Mouse (Mus musculus) brain, embryonic 14.5 days (tissue): ENCODE data around the gene Zfp619.

ENCODE experiments used
- CTCF ChIP-seq: fragments of 200-500 bp; IDR thresholded peaks from 2 replicates; pipeline ENCODE4 v1.5.1; 2012; ENCODE audit warnings: inconsistent platforms, mild to moderate bottlenecking, moderate library complexity, borderline replicate concordance; ENCODE audit not compliant: insufficient read depth, insufficient read length; ENCODE audit errors: extremely low read depth
- POLR2A ChIP-seq: fragments of 200-500 bp; IDR thresholded peaks from 2 replicates; pipeline ENCODE4 v1.6.1; 2012; ENCODE audit warnings: mild to moderate bottlenecking, inconsistent platforms, borderline replicate concordance; ENCODE audit not compliant: poor library complexity, insufficient read depth, insufficient read length, severe bottlenecking; ENCODE audit errors: extremely low read depth

DNA sequence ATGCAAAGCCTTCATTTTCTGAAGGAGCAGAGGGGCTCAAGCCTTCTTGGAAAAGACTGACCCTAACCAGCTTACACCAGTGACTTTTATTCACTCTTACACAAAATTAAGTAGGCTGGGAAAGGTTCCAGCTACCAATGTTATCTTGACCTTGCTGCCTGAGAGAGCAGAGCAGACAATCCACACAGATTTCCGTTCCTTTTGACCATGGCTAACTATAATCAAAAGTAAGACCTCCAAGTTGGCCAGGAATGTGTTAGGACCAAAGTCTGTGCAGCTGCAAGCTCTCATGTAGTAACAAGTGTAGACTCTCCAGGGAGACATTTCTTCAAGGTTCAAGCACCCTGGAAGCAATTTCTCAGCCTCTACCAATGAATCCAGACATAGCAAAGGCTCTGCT lies 25.6 kb downstream of the Zfp619 start:
- TF ChIP-seq POLR2A (no peak), CTCF (no peak)
